Mouse (Mus musculus) kidney, postnatal 0 days (tissue): Measurements from ENCODE around the gene Nrm. TPM values are rescaled to one million over a fixed set of nuclear protein-coding genes. Genes with fewer than 3 reads are reported as not detected.
A peak's percentile ranks its signal among the peaks of the same experiment; 100 is the strongest.

Source experiments
- ATAC-seq: fragments of 200-750 bp; cut with Nextera tagmentation; replicated peaks from 2 replicates; pipeline ENCODE4 v1.8.0; 2017; ENCODE audit warnings: low read depth, moderate number of reproducible peaks, moderate TSS enrichment, moderate library complexity; ENCODE audit not compliant: low FRiP score
- DNase-seq: peaks from one replicate; pipeline ENCODE4 v3.0.0-alpha.2; 2016; ENCODE audit warnings: low spot score
- H3K27ac ChIP-seq: fragments of 300-500 bp; sonication (generic); 2 replicates; pipeline ENCODE4 v1.5.1; 2014; ENCODE audit warnings: mild to moderate bottlenecking
- H3K27me3 ChIP-seq: fragments of 300-500 bp; sonication (generic); 2 replicates; pipeline ENCODE4 v1.6.1; 2014; ENCODE audit warnings: low read length, mixed read lengths; ENCODE audit not compliant: insufficient read depth
- H3K36me3 ChIP-seq: fragments of 300-500 bp; sonication (generic); 2 replicates; pipeline ENCODE4 v1.6.1; 2014; ENCODE audit warnings: low read length, mixed read lengths; ENCODE audit not compliant: insufficient read depth
- H3K4me1 ChIP-seq: fragments of 300-500 bp; sonication (generic); replicated peaks from 2 replicates; pipeline ENCODE4 v1.6.1; 2014; ENCODE audit warnings: antibody characterized with exemption, low read length, mixed read lengths; ENCODE audit not compliant: insufficient read depth
- H3K4me2 ChIP-seq: fragments of 300-500 bp; sonication (generic); 2 replicates; pipeline ENCODE4 v1.6.1; 2014; ENCODE audit warnings: mild to moderate bottlenecking, low read length, moderate library complexity, mixed read lengths
- H3K4me3 ChIP-seq: fragments of 300-500 bp; sonication (generic); replicated peaks from 2 replicates; pipeline ENCODE4 v1.5.1; 2014; ENCODE audit warnings: low read depth, low read length
- H3K9ac ChIP-seq: fragments of 300-500 bp; sonication (generic); 2 replicates; pipeline ENCODE4 v1.6.1; 2014; ENCODE audit warnings: low read depth, low read length
- H3K9me3 ChIP-seq: fragments of 300-500 bp; sonication (generic); replicated peaks from 2 replicates; pipeline ENCODE4 v1.6.1; 2016; ENCODE audit warnings: low read length, inconsistent platforms, mixed read lengths
- CTCF ChIP-seq: IDR thresholded peaks from 2 replicates; pipeline ENCODE4 v1.5.1; 2016; ENCODE audit warnings: antibody characterized with exemption, low read depth, mild to moderate bottlenecking, moderate library complexity
- WGBS: fragments of 180-500 bp; shearing (Covaris S2); extraction: QIAGEN DNeasy Blood & Tissue Kit; methylation state at CpG from one replicate; pipeline ENCODE4 v1.1.7; 2014; 5-methylcytosine and 5-hydroxymethylcytosine counted together
- polyA plus RNA-seq: library from polyadenylated mRNA; unstranded; fragments of >200 nt; fragmentation: Nextera tagmentation; extraction: Ambion mirVana; gene quantifications from 2 replicates; pipeline ENCODE4 v1.2.1, GENCODE M21; 2015

The Nrm gene
- polyA plus RNA-seq, 1 experiment from 2014 or later = 36.9 TPM

DNA sequence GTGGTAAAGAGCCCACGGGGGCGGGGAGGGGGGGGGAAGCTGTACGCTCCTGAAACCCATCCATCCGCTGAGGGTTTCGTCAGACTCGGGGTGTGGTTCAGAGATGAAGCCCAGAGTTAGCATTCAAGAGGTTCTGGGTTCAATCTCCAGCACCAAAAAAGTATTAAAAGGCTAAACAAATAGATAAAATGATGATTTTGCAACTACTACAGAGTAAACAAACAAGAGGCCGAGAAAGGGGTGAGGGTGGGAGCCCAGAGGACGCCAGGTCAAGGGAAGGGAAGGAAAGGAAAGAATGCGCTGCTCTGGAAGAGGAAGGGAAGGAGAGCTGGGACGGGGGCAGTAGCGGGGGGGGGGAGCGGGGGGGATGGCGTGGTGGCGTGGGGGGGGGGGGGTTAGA lies 44.4 kb upstream of the Nrm start:
- WGBS = 53% methylated on average over 7 of the region's 14 CpGs
- H3K9me3 ChIP-seq = no peaks in the 10 kb centered on the region
- H3K36me3 ChIP-seq = no peaks in the 10 kb centered on the region
- no peaks in the 10 kb centered on the region for H3K27me3 ChIP-seq
- TF ChIP-seq CTCF = no peak
- peak overlapping the region; percentile 62 for H3K27ac ChIP-seq
- no peak overlapping the region for H3K4me3 ChIP-seq
- no peak for ATAC-seq
- peaks cover 31% of the 10 kb centered on the region for H3K4me1 ChIP-seq
- no peak overlapping the region for H3K4me2 ChIP-seq
- H3K9ac ChIP-seq = no peak overlapping the region
- DNase-seq = no peak

DNA sequence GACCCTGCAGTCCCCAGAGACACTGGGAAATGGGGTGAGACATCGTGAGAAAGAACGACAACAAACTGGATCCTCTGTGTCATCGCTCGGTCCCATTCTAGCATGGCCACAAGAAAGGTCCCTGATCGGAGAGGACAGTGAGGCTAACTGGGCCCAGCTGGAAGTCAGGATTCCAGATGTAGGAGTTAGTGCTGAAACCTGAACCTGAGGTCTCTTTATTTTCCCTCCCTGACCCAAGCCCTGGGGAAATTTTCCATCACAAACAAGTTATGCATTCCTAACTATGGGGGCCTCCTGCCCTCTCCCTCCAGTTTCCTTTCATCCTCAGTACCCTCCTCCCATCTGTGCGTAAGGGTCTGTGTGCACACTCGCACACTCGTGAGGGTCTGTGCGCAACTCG lies 43.9 kb upstream of the Nrm start:
- Histone ChIP-seq H3K4me3 (no peak overlapping the region), H3K36me3 (no peaks in the 10 kb centered on the region), H3K9ac (no peak overlapping the region), H3K9me3 (no peaks in the 10 kb centered on the region), H3K4me2 (no peak overlapping the region), H3K27ac (peak overlapping the region; percentile 60; the same call in 1 of the 2 replicates), H3K4me1 (peaks cover 31% of the 10 kb centered on the region), H3K27me3 (no peaks in the 10 kb centered on the region)
- peak; percentile 71 for DNase-seq
- no peak for TF ChIP-seq CTCF
- no peak for ATAC-seq
- 37% methylated on average over 10 of the region's 10 CpGs for WGBS

DNA sequence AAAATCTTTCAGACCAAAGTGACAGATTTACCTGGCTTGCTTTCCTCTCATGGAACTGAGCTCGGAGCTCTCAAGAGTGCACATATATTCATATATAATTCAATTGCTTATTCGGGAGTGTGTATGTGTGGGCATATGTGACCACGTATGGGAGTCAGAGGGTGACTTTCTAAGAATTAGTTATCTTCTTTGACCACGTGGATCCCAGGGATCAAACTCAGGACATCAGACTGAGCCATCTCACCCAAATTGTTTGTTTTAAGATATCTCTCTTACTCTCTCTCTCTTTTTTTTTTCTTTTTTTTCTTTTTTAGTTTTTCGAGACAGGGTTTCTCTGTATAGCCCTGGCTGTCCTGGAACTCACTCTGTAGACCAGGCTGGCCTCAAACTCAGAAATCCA lies 41.0 kb upstream of the Nrm start:
- H3K27ac ChIP-seq = no peak overlapping the region
- ATAC-seq (no peak), DNase-seq (no peak)
- H3K9me3 ChIP-seq = no peaks in the 10 kb centered on the region
- no peak for TF ChIP-seq CTCF
- no peaks in the 10 kb centered on the region for H3K36me3 ChIP-seq
- H3K27me3 ChIP-seq = no peaks in the 10 kb centered on the region
- H3K4me2 ChIP-seq = no peak overlapping the region
- no peak overlapping the region for H3K4me3 ChIP-seq
- H3K9ac ChIP-seq = no peak overlapping the region
- H3K4me1 ChIP-seq = peaks cover 17% of the 10 kb centered on the region
- 85% methylated on average over 5 of the region's 5 CpGs for WGBS

DNA sequence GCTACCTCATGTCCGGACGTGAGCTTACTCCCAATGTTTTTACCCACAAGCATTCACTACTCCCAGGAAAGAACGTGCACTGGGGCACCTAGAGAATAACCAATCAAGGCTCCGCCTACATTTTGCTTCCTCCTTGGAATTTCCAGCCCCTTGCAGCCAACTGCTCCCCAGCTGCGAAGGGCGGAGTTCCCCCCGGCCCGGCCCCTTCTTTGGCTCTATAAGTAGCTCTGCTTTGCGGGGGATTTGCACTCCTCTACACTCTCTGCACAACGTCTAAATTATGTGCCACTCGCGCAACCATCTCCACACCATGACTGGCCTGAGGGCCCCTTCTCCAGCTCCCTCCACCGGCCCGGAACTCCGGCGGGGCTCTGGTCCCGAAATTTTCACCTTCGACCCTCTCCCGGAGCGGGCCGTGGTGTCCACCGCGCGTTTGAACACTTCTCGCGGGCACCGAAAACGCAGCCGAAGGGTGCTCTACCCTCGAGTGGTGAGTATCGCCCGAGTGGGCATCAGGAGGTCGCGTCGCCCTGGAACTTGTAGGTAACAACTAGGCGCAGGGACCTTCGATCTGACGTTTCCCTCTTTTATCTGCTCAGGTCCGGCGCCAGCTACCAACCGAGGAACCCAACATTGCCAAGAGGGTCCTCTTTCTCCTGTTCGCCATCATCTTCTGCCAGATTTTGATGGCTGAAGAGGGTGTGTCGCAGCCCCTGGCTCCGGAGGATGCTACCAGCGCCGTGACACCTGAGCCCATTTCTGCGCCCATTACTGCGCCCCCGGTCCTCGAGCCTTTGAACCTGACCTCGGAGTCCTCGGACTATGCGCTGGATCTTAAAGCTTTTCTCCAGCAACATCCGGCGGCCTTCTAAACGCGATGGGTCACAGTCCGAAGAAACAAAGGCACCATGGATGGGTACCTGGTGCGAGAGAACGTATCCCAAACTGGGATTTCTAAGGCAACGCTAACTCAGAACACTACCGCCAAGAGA lies 39.4 kb upstream of the Nrm start, which contains the start of gene Ier3:
Gene Ier3 (plus strand): TSS at position 246 of the 992 bp plus-strand sequence.
- DNase-seq = peak; percentile 95
- WGBS = under 1% methylated on average over 62 of the region's 62 CpGs
- TF ChIP-seq CTCF = no peak
- Histone ChIP-seq H3K27ac (peak within 1 kb of the TSS; percentile 87), H3K4me1 (peaks cover 13% of the 10 kb centered on the region), H3K4me2 (peak within 1 kb of the TSS; percentile 94), H3K36me3 (0 out of 2 replicates have a peak, but pooled peaks cover 10% of the 10 kb centered on the region), H3K4me3 (peak within 1 kb of the TSS; percentile 70), H3K9ac (peak within 1 kb of the TSS; percentile 82), H3K27me3 (no peaks in the 10 kb centered on the region), H3K9me3 (no peaks in the 10 kb centered on the region)
- peak; percentile 67 for ATAC-seq

DNA sequence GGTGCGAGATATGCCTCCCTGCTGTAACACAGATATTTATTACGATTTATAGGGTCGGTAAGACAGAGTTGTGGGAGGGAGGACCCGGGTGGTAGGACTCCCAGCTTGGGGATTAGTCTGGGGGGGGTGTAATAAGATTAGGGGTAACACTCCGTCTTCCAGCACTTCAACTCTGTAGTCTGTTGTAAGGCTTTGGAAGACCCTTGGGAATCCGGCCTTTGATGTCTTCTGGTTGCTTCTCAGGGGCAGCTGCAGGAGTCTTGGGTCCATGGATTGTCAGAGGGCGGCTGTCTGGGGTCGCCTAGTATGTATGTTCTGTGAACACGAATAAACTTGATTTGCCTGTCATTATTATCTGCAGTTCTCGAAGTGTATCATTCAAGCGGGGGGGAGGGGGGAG lies 38.6 kb upstream of the Nrm start:
- H3K4me2 ChIP-seq = peak overlapping the region; percentile 94

More for the DNA sequence above, 38.6 kb upstream of the Nrm start:
- Histone ChIP-seq H3K27me3 (no peaks in the 10 kb centered on the region), H3K9me3 (no peaks in the 10 kb centered on the region), H3K4me1 (peaks cover 7% of the 10 kb centered on the region; the same call in 1 of the 2 replicates), H3K36me3 (0 out of 2 replicates have a peak, but pooled peaks cover 10% of the 10 kb centered on the region), H3K4me3 (peak overlapping the region; percentile 70), H3K27ac (peak overlapping the region; percentile 87), H3K9ac (peak overlapping the region; percentile 82)
- no peak for TF ChIP-seq CTCF
- DNase-seq (no peak), ATAC-seq (no peak)
- WGBS = 3% methylated on average over 11 of the region's 11 CpGs
